Mouse (Mus musculus): Measurements from ENCODE around the gene Ildr1.

The Ildr1 gene

DNA sequence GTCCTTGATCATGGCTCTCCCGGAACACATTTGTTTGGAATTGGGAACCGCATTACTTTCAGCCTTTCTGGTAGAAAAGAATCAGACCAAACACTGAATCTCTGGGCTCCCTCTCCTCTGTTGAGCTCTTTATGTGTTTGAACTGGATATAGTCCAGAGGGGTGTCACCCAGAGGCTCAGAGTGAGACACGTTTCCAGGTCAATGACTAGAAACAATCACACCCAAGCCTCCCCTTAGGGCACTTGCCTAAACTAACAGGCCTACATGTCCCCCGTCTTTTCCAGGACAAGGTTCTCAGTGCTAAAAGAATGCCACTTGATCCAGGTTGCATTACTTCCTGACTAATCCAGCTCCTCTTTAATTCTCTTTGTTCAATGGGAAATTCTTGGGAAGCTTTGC, 77.1 kb downstream of the Ildr1 start:
- DNase-seq (ENCODE audit: extremely low read depth, low read depth, low spot score) = peak; percentile 68

DNA sequence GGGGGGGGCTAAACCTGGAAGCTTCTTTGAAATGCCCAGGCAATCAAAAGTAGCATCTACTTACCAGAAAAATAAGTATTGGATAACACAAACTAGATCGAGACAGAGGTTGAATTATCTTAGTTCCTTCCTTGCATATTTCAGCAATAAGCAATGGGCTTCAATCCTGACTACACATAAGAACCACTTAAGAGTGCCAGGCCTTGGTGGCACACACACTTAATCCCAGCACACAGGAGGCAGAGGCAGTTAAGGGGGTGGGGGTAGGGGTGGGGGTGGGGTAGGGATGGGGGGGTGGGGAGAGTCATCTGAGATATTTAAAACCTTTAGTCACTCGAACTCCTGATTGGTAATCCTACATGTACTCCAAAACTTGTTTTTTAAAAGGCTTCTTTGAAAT, 77.5 kb downstream of the Ildr1 start:
- no peak for DNase-seq (ENCODE audit: extremely low read depth, low read depth, low spot score)

DNA sequence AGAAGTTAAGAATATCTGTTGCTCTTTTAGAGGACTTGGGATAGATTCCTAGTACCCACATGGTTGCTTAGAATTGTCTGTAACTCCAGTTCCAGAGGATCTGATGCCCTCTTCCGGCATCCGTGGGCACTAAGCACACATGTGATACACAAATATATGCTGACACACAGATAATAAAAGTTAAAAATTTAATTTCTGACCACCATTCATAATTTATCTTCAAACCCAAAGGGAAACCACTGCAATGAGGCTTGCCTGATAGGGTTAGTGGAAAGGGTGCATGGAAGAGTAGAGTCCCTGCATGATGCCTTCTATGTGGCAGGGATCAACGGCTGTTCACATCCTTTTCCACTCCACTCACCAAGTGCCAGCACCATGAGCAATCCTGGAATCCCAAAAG, 77.9 kb downstream of the Ildr1 start:
- no peak for DNase-seq (ENCODE audit: extremely low read depth, low read depth, low spot score)

DNA sequence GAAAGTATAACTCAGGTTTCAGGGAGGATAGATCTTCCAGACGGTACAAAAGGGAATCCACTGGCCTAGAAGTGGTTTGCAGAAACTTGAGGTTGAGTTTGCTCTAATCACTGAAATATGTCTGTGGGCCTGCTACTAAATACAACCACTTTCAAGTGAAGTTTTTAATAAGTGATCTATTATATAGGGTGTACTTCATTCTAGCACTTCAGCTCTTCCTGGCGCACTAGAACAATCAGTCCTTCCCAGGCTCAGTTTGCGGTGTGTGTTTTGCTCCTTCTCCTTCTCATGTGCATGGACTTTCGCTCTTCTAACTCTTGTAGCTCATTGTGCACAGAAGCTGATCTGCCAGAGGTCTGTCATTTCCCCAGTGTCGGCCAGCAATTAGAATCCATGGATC, 79.2 kb downstream of the Ildr1 start:
- DNase-seq (ENCODE audit: extremely low read depth, low read depth, low spot score) = no peak

DNA sequence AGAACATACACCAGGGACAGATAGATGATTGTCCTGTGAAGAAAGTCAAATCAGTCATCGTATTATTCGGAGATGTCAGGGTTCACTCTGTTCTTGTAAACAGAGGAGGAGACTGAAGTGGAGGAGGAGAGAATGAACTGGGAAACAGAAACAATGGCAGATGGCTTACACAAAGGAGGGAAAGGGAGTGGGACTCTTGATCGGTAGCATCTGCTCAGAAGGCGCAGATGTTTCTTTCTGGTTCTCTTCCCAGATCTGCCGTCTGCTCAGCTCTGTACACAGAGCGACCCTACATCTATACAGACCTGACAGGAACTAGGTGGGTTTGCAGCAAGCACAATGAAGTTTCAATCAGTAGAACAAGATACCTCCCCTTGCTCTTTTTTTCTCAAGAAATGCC, 81.9 kb downstream of the Ildr1 start:
- no peak for DNase-seq (ENCODE audit: extremely low read depth, low read depth, low spot score)
